Mouse (Mus musculus) limb, embryonic 13.5 days (tissue): ENCODE measurements around the gene Ash1l. TPM values are rescaled to one million over a fixed set of nuclear protein-coding genes. Genes with fewer than 3 reads are reported as not detected.
"Not testable (repeated sequence)": the region's sequence is repeated elsewhere in the genome, so short reads cannot be mapped to it uniquely, and the experiment has no call there.

Experiments used
- ATAC-seq: fragments of 200-750 bp; cut with Nextera tagmentation; 2 replicates; pipeline ENCODE4 v1.8.0; 2017; ENCODE audit warnings: low read depth, moderate number of reproducible peaks, moderate TSS enrichment; ENCODE audit not compliant: low FRiP score
- H3K27ac ChIP-seq: fragments of 300-500 bp; sonication (generic); 2 replicates; pipeline ENCODE4 v1.5.1; 2015; ENCODE audit warnings: inconsistent platforms, mild to moderate bottlenecking, moderate library complexity
- H3K27me3 ChIP-seq: fragments of 300-500 bp; sonication (generic); 2 replicates; pipeline ENCODE4 v1.6.1; 2015; ENCODE audit warnings: mild to moderate bottlenecking, inconsistent platforms
- H3K36me3 ChIP-seq: fragments of 300-500 bp; sonication (generic); 2 replicates; pipeline ENCODE4 v1.6.1; 2015; ENCODE audit warnings: inconsistent platforms, mild to moderate bottlenecking, moderate library complexity
- H3K4me1 ChIP-seq: fragments of 300-500 bp; sonication (generic); 2 replicates; pipeline ENCODE4 v1.6.1; 2015; ENCODE audit warnings: inconsistent platforms
- H3K4me2 ChIP-seq: fragments of 300-500 bp; sonication (generic); replicated peaks from 2 replicates; pipeline ENCODE4 v1.6.1; 2015; ENCODE audit warnings: inconsistent platforms, mild to moderate bottlenecking, moderate library complexity
- H3K4me3 ChIP-seq: fragments of 300-500 bp; sonication (generic); 2 replicates; pipeline ENCODE4 v1.5.1; 2015; ENCODE audit warnings: moderate library complexity, mild to moderate bottlenecking, inconsistent platforms
- H3K9ac ChIP-seq: fragments of 300-500 bp; sonication (generic); 2 replicates; pipeline ENCODE4 v1.6.1; 2015; ENCODE audit warnings: mild to moderate bottlenecking, inconsistent platforms
- H3K9me3 ChIP-seq: fragments of 300-500 bp; sonication (generic); 2 replicates; pipeline ENCODE4 v1.6.1; 2016; ENCODE audit warnings: inconsistent platforms
- WGBS: fragments of 180-500 bp; shearing (Covaris S2); methylation state at CpG from one replicate; pipeline ENCODE4 v1.1.7; 2015; 5-methylcytosine and 5-hydroxymethylcytosine counted together
- polyA plus RNA-seq: library from polyadenylated mRNA; unstranded; fragments of >200 nt; fragmentation: Nextera tagmentation; extraction: Ambion mirVana; gene quantifications from 2 replicates; pipeline ENCODE4 v1.2.1, GENCODE M21; 2015

Ash1l gene
- polyA plus RNA-seq, 1 experiment from 2014 or later: 27.1 TPM

GRCm38 (mm10) chr3:88981206-88982010 lies 31.0 kb downstream of the Ash1l start:
- ATAC-seq: no peak
- Histone ChIP-seq H3K4me1 (no peaks in the 10 kb centered on the region), H3K9me3 (no peaks in the 10 kb centered on the region), H3K4me3 (no peak overlapping the region), H3K36me3 (peaks cover 54% of the 10 kb centered on the region), H3K9ac (no peak overlapping the region), H3K27ac (no peak overlapping the region), H3K27me3 (no peaks in the 10 kb centered on the region), H3K4me2 (no peak overlapping the region)
- 94% methylated on average over 8 of the region's 8 CpGs for WGBS

- no peaks in the 10 kb centered on the region for H3K27me3 ChIP-seq
- H3K4me1 ChIP-seq: no peaks in the 10 kb centered on the region
- no peak overlapping the region for H3K27ac ChIP-seq
- H3K36me3 ChIP-seq: peaks cover 58% of the 10 kb centered on the region
- no peaks in the 10 kb centered on the region for H3K9me3 ChIP-seq
- no peak overlapping the region for H3K4me2 ChIP-seq
- H3K9ac ChIP-seq: no peak overlapping the region
- no peak overlapping the region for H3K4me3 ChIP-seq
- no peak for ATAC-seq
- WGBS: 63% methylated on average over 4 of the region's 4 CpGs
Observed at GRCm38 (mm10) chr3:88983921-88984381, 33.5 kb downstream of the Ash1l start.

- no peak overlapping the region for H3K9ac ChIP-seq
- no peak overlapping the region for H3K4me3 ChIP-seq
- WGBS: 95% methylated on average over 2 of the region's 2 CpGs
- no peaks in the 10 kb centered on the region for H3K9me3 ChIP-seq
- no peak overlapping the region for H3K4me2 ChIP-seq
- ATAC-seq: no peak
- H3K4me1 ChIP-seq: no peaks in the 10 kb centered on the region
- H3K27me3 ChIP-seq: no peaks in the 10 kb centered on the region
- peaks cover 15% of the 10 kb centered on the region; the same call in 1 of the 2 replicates for H3K36me3 ChIP-seq
- no peak overlapping the region for H3K27ac ChIP-seq
Observed at GRCm38 (mm10) chr3:88992793-88993192, 42.4 kb downstream of the Ash1l start.

- Histone ChIP-seq H3K4me2 (no peak overlapping the region), H3K9me3 (no peaks in the 10 kb centered on the region), H3K4me1 (no peaks in the 10 kb centered on the region), H3K27me3 (no peaks in the 10 kb centered on the region), H3K36me3 (peaks cover 57% of the 10 kb centered on the region), H3K4me3 (no peak overlapping the region), H3K9ac (no peak overlapping the region), H3K27ac (no peak overlapping the region)
- ATAC-seq: no peak
- 94% methylated on average over 7 of the region's 7 CpGs for WGBS
Observed at GRCm38 (mm10) chr3:89001536-89001935, 51.1 kb downstream of the Ash1l start.

- 92% methylated on average over 5 of the region's 5 CpGs for WGBS
- not testable (repeated sequence) for H3K27ac ChIP-seq
Observed at GRCm38 (mm10) chr3:89030896-89031295, 80.5 kb downstream of the Ash1l start.

GRCm38 (mm10) chr3:89043359-89043758 lies 92.9 kb downstream of the Ash1l start:
- 96% methylated on average over 4 of the region's 4 CpGs for WGBS
- H3K27ac ChIP-seq: no peak overlapping the region
- peaks cover 80% of the 10 kb centered on the region for H3K36me3 ChIP-seq
- H3K27me3 ChIP-seq: no peaks in the 10 kb centered on the region
- H3K9ac ChIP-seq: no peak overlapping the region
- no peaks in the 10 kb centered on the region for H3K9me3 ChIP-seq
- no peaks in the 10 kb centered on the region for H3K4me1 ChIP-seq
- no peak overlapping the region for H3K4me2 ChIP-seq
- ATAC-seq: no peak
- H3K4me3 ChIP-seq: no peak overlapping the region

More at GRCm38 (mm10) chr3:89030896-89031295, 80.5 kb downstream of the Ash1l start:
- not testable (repeated sequence) for ATAC-seq, H3K27me3 ChIP-seq, H3K4me2 ChIP-seq, H3K4me3 ChIP-seq, H3K9me3 ChIP-seq, H3K4me1 ChIP-seq, H3K9ac ChIP-seq
- peaks cover 86% of the 10 kb centered on the region for H3K36me3 ChIP-seq

GRCm38 (mm10) chr3:89058361-89058760 lies 107.9 kb downstream of the Ash1l start:
- 95% methylated on average over 9 of the region's 9 CpGs for WGBS
- peaks cover 93% of the 10 kb centered on the region for H3K36me3 ChIP-seq
- no peak overlapping the region for H3K27ac ChIP-seq
- no peaks in the 10 kb centered on the region for H3K27me3 ChIP-seq
- no peaks in the 10 kb centered on the region for H3K4me1 ChIP-seq
- no peak overlapping the region for H3K4me2 ChIP-seq
- no peaks in the 10 kb centered on the region for H3K9me3 ChIP-seq
- ATAC-seq: no peak
- H3K9ac ChIP-seq: no peak overlapping the region
- no peak overlapping the region for H3K4me3 ChIP-seq

- H3K4me1 ChIP-seq: no peaks in the 10 kb centered on the region
- H3K27me3 ChIP-seq: no peaks in the 10 kb centered on the region
- no peak overlapping the region for H3K4me3 ChIP-seq
- peaks cover 95% of the 10 kb centered on the region for H3K36me3 ChIP-seq
- H3K9ac ChIP-seq: no peak overlapping the region
- no peaks in the 10 kb centered on the region for H3K9me3 ChIP-seq
- no peak overlapping the region for H3K4me2 ChIP-seq
- no peak for ATAC-seq
- no peak overlapping the region for H3K27ac ChIP-seq
- 81% methylated on average over 3 of the region's 3 CpGs for WGBS
Observed at GRCm38 (mm10) chr3:89058783-89059182, 108.4 kb downstream of the Ash1l start.

GRCm38 (mm10) chr3:89061696-89062095 lies 111.3 kb downstream of the Ash1l start:
- no peak for ATAC-seq
- Histone ChIP-seq H3K9ac (no peak overlapping the region), H3K4me3 (no peak overlapping the region), H3K27ac (no peak overlapping the region), H3K27me3 (no peaks in the 10 kb centered on the region), H3K4me2 (no peak overlapping the region), H3K9me3 (no peaks in the 10 kb centered on the region), H3K4me1 (no peaks in the 10 kb centered on the region), H3K36me3 (peaks cover 93% of the 10 kb centered on the region)
- 93% methylated on average over 3 of the region's 3 CpGs for WGBS

GRCm38 (mm10) chr3:89067265-89067664 lies 116.8 kb downstream of the Ash1l start:
- Histone ChIP-seq H3K36me3 (peaks cover 93% of the 10 kb centered on the region), H3K4me3 (no peak overlapping the region), H3K4me2 (no peak overlapping the region), H3K9me3 (no peaks in the 10 kb centered on the region), H3K9ac (no peak overlapping the region), H3K27ac (no peak overlapping the region), H3K4me1 (no peaks in the 10 kb centered on the region), H3K27me3 (no peaks in the 10 kb centered on the region)
- no peak for ATAC-seq

- H3K4me1 ChIP-seq: no peaks in the 10 kb centered on the region
- ATAC-seq: no peak
- 91% methylated on average over 9 of the region's 9 CpGs for WGBS
Observed at GRCm38 (mm10) chr3:89077383-89077782, 127.0 kb downstream of the Ash1l start.

GRCm38 (mm10) chr3:89082287-89082686 lies 131.9 kb downstream of the Ash1l start:
- H3K9ac ChIP-seq, H3K27ac ChIP-seq, H3K9me3 ChIP-seq, H3K4me3 ChIP-seq, H3K4me2 ChIP-seq, H3K4me1 ChIP-seq, H3K27me3 ChIP-seq, ATAC-seq: not testable (repeated sequence)
- peaks cover 59% of the 10 kb centered on the region for H3K36me3 ChIP-seq

More at GRCm38 (mm10) chr3:89077383-89077782, 127.0 kb downstream of the Ash1l start:
- Histone ChIP-seq H3K27ac (no peak overlapping the region), H3K9me3 (no peaks in the 10 kb centered on the region), H3K27me3 (no peaks in the 10 kb centered on the region), H3K4me3 (no peak overlapping the region), H3K9ac (no peak overlapping the region), H3K36me3 (peaks cover 76% of the 10 kb centered on the region), H3K4me2 (no peak overlapping the region)

- peaks cover 10% of the 10 kb centered on the region for H3K27me3 ChIP-seq
- H3K9me3 ChIP-seq: no peaks in the 10 kb centered on the region
- 87% methylated on average over 2 of the region's 2 CpGs for whole genome bisulfite sequencing
- peaks cover 23% of the 10 kb centered on the region for H3K4me1 ChIP-seq
- no peak overlapping the region for H3K9ac ChIP-seq
- H3K4me3 ChIP-seq: no peak overlapping the region
- H3K36me3 ChIP-seq: peaks cover 49% of the 10 kb centered on the region
- no peak for ATAC-seq
- no peak overlapping the region for H3K27ac ChIP-seq
- no peak overlapping the region for H3K4me2 ChIP-seq
Observed at GRCm38 (mm10) chr3:89084133-89084532, 133.7 kb downstream of the Ash1l start.
